Mouse (Mus musculus): Measurements from ENCODE around the gene Dnmt1. TPM values are rescaled to one million over a fixed set of nuclear protein-coding genes. Genes with fewer than 3 reads are reported as not detected.

Dnmt1 gene
- polyA plus RNA-seq, 1 experiment from 2014 or later, result 178 TPM

DNA sequence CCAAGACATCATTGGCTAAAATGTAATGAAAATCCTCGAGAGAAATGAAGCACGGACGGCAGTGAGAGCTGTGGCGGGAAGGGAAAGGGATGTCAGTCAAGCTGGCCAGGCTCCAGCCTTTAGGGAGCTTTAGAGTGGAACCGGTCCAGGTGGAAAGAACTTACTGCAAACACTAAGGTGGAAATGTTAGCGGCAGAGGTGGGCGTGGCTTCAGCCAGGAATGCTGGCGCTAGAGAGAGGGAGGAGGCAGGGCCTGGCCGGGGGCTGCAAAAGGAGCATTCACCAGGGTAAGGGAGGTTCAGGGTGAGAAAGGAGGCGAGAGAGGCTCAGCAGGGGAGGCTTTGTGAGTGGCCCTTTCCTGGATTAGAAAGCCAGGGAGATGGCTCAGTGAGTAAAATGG lies 31.2 kb upstream of the Dnmt1 start:
- H3K36me3 ChIP-seq, result no peaks in the 10 kb centered on the region
- 6% methylated on average over 10 of the region's 10 CpGs for WGBS
- peak; percentile 58 for DNase-seq (ENCODE audit: low spot score)
- peak overlapping the region; percentile 57 for H3K27ac ChIP-seq
- H3K4me1 ChIP-seq, result peaks cover 17% of the 10 kb centered on the region
- H3K27me3 ChIP-seq (ENCODE audit: low read depth, poor library complexity, severe bottlenecking), result peaks cover 16% of the 10 kb centered on the region; the same call in 1 of the 2 replicates
- H3K9me3 ChIP-seq (replicated peaks), result no peaks in the 10 kb centered on the region
- H3K4me3 ChIP-seq, result peak overlapping the region; percentile 25

DNA sequence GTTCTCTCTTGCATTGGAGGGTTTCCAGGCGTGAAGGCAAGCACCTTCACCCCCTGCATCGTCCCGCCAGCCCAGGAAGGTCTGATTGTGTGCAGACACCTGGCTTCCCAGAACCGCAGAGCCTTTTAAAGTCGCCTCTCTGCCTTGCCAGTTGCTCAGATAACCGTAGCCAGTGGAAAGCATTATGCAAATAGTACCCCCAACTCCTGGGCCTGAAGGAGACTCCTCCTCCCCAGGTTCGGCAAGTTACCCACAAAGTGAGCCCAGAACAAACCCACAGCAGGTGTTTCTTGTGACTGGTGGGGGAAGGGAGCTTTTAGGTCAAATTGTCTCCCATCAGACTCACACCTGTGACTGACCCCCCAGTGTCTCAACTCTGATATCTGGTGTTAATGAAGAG lies 28.3 kb upstream of the Dnmt1 start:
- Histone ChIP-seq H3K9me3 (replicated peaks) (no peaks in the 10 kb centered on the region), H3K4me1 (peaks cover 19% of the 10 kb centered on the region), H3K36me3 (no peaks in the 10 kb centered on the region), H3K4me3 (no peak overlapping the region), H3K27me3 (ENCODE audit: low read depth, poor library complexity, severe bottlenecking) (peaks cover 16% of the 10 kb centered on the region; the same call in 1 of the 2 replicates), H3K27ac (no peak overlapping the region)
- no peak for DNase-seq (ENCODE audit: low spot score)
- 21% methylated on average over 7 of the region's 7 CpGs for WGBS

DNA sequence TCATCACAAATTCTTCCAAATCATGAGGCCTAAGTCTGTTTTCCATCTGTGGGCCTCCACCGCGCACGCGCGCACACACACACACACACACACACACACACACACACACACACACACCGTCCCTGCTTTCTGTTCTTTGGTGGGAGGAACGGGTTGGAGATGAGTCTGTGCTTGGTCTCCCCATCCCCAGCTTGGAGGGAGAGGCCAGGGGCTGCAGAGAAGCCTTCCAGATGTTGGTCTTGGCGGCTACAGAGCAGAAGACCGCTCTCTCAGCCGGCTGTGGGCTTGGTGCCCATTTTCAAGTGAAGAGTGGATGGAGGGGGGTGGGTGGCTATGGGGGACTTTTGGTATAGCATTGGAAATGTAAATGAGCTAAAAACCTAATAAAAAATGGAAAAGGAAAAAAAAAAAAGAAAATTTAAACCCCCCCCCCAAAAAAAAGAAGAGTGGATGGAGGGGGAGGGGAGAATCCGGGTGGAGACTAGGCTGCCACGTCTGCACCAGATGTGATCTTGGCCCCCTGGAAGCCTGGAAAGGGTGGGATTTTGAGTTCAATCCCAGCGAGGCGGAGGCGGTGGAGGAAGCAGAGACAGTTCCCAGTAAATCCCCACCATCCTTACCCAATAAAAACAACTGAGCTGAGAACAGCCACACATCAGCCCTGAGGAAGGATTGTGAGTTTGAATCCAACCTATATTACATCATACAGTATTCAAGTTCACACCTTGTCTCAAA lies 27.4 kb upstream of the Dnmt1 start:
- no peak for DNase-seq (ENCODE audit: low spot score)
- no peaks in the 10 kb centered on the region for H3K36me3 ChIP-seq
- H3K27ac ChIP-seq, result no peak overlapping the region
- H3K4me1 ChIP-seq, result peaks cover 19% of the 10 kb centered on the region
- 64% methylated on average over 15 of the region's 15 CpGs for WGBS
- H3K9me3 ChIP-seq (replicated peaks), result no peaks in the 10 kb centered on the region
- no peak overlapping the region for H3K4me3 ChIP-seq
- H3K27me3 ChIP-seq (ENCODE audit: low read depth, poor library complexity, severe bottlenecking), result peaks cover 16% of the 10 kb centered on the region; the same call in 1 of the 2 replicates

DNA sequence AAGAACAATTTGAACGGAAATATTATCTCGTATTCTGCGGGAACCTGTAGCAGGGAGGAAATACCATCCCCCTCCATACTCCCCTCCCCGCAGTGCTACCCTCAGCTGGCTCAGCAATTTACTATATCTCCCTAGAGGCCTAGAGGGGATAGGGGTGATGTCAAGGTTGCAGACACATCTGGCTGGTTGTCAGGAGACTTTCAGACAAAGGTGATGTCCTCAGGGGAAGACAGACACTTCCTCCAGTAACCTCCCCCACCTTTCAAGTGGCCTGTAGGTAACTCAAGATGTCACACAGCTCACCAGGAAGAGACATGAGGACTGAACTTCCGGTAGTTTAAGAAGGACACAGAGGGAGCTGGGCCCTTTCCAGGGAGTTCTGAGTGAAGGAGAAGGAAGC lies 23.5 kb upstream of the Dnmt1 start:
- 59% methylated on average over 5 of the region's 5 CpGs for WGBS

DNA sequence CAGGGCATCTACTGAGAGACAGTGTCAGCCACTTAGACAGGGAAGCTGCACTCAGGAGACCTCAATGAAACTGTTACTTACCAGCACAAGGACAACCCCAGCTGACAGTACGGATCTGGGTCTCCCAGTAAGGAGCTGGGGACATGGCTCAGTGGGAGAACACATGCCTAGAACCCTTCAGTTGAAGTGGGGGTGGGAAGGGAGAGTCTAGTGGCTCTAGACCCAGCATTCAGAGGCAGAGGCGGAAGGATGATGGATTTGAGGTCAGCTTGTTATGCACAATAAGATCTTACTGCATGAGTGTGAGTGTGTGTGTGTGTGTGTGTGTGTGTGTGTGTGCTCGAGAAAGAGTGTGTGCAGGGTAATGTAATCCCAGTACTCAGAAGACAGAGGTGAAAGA lies 22.5 kb upstream of the Dnmt1 start:
- Histone ChIP-seq H3K27me3 (ENCODE audit: low read depth, poor library complexity, severe bottlenecking) (no peaks in the 10 kb centered on the region), H3K36me3 (no peaks in the 10 kb centered on the region), H3K27ac (no peak overlapping the region), H3K4me1 (peaks cover 30% of the 10 kb centered on the region), H3K9me3 (replicated peaks) (no peaks in the 10 kb centered on the region), H3K4me3 (no peak overlapping the region)
- WGBS, result 78% methylated on average over 3 of the region's 3 CpGs
- no peak for DNase-seq (ENCODE audit: low spot score)

More for the DNA sequence above, 23.5 kb upstream of the Dnmt1 start:
- H3K27ac ChIP-seq, result no peak overlapping the region; the same call in 1 of the 2 replicates
- no peaks in the 10 kb centered on the region for H3K9me3 ChIP-seq (replicated peaks)
- H3K4me3 ChIP-seq, result no peak overlapping the region
- H3K27me3 ChIP-seq (ENCODE audit: low read depth, poor library complexity, severe bottlenecking), result peaks cover 9% of the 10 kb centered on the region; the same call in 1 of the 2 replicates
- no peak for DNase-seq (ENCODE audit: low spot score)
- no peaks in the 10 kb centered on the region for H3K36me3 ChIP-seq
- peaks cover 25% of the 10 kb centered on the region for H3K4me1 ChIP-seq

DNA sequence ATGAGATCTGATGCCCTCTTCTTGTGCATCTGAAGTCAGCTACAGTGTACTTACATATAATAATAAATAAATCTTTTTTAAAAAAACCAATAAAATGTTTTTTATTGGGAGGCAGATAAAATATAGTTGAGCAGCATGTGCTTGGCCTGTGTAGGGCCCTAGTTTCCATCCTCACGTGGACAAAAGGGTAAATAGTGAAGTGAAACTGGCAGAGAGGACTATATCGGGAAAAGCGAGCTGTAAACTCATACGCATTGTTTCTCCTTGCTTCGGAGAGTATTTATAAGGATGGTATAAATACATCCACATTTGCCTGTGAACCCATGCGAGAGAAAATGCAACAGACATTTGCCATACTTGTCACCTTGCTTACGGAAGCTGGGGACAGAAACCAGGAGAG lies 20.1 kb upstream of the Dnmt1 start:
- no peak overlapping the region for H3K4me3 ChIP-seq
- DNase-seq (ENCODE audit: low spot score), result no peak
- no peak overlapping the region for H3K27ac ChIP-seq
- peaks cover 48% of the 10 kb centered on the region for H3K4me1 ChIP-seq
- H3K9me3 ChIP-seq (replicated peaks), result no peaks in the 10 kb centered on the region
- 91% methylated on average over 7 of the region's 7 CpGs for WGBS
- H3K36me3 ChIP-seq, result no peaks in the 10 kb centered on the region
- H3K27me3 ChIP-seq (ENCODE audit: low read depth, poor library complexity, severe bottlenecking), result no peaks in the 10 kb centered on the region

DNA sequence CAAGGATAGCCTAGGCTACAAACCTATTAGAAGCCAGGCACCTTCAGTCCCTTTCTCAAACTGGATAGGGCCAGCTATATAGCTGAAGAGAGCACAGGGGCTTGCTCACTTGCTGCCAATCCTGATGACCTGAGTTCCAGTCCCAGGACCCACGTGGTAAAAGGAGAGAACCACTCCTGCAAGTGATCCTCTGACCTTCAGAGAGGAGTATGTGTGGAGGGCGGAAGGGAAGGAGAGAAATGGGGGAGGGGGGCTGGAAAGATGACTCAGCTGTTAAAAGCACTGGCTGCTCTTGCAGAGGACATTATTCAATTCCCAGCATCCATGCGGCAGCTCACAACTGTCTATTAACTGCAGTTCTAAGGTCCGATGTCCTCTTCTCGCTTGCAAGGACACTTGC lies 19.5 kb upstream of the Dnmt1 start:
- H3K9me3 ChIP-seq (replicated peaks), result no peaks in the 10 kb centered on the region
- WGBS, result 69% methylated on average over 5 of the region's 5 CpGs
- H3K36me3 ChIP-seq, result no peaks in the 10 kb centered on the region
- H3K4me3 ChIP-seq, result no peak overlapping the region
- H3K27ac ChIP-seq, result peak overlapping the region; percentile 70
- H3K4me1 ChIP-seq, result peaks cover 53% of the 10 kb centered on the region
- DNase-seq (ENCODE audit: low spot score), result no peak
- H3K27me3 ChIP-seq (ENCODE audit: low read depth, poor library complexity, severe bottlenecking), result no peaks in the 10 kb centered on the region

DNA sequence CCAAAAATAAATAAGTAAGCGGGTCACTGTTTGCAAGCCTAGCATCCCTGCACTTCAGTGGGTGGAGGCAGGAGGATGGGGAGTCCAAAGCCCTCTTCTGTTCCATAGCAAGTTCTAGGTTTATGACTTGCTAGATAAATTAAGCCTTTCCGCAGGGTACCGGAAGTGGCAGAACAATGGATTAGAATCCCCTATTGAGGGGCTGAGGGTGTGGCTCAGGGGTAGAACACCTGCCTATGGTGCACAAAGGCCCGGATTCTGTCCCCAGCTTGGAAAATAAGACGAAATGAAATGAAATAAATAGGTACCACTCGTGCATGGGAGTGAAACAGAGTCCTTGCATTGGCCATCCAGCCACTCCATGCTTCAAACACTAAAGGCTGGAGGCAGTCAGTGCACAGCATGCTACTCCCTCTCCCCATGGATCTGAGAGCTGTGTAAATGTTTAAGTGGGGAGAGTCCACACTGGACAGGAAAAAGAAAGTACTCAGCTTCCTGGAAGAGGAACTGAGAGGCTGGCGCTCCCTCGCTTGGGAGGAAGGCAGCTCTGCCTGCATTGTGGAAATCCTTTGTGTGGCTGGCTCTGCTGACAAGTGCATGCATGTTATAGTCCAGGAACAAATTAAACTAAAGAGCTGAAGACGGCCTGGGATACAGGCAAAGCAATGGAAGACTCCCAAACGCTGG lies 18.9 kb upstream of the Dnmt1 start:
- Histone ChIP-seq H3K4me1 (peaks cover 58% of the 10 kb centered on the region), H3K4me3 (no peak overlapping the region), H3K9me3 (replicated peaks) (no peaks in the 10 kb centered on the region), H3K27ac (peak overlapping the region; percentile 70), H3K36me3 (no peaks in the 10 kb centered on the region), H3K27me3 (ENCODE audit: low read depth, poor library complexity, severe bottlenecking) (no peaks in the 10 kb centered on the region)
- no peak for DNase-seq (ENCODE audit: low spot score)
- WGBS, result 73% methylated on average over 10 of the region's 10 CpGs

DNA sequence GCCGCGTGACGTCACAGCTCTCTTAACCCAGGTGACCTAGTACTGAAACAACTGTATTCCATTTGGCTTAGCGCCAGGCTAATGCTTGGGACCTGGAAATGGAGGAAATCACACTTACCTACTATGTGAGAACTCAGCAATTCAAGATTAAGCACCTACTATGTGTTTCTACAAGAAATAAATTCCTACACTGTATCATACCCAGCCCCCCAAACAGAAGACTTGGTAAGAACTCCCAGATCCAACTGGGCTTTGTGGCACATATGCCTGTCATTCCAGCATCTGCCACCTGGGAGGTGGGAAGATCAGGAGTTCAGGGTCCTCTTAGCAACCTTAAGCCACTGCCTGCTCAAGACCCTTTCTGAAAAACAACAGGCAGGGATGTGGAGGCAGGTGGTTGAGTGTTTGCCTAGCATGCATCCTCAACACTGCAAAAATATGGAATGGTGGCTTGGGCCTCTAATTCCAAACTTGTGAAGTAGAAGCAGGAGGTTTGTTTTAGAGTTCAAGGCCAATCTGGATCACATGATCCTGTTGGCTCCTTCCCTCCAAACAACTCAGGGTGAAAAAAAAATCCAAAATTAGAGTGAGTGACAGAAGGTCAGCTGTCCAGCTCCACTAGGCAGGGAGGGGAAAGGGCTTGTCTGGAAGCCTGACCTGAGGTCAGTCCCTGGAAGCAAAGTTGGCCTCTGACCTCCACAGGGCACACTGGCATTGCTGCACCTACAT lies 17.4 kb upstream of the Dnmt1 start:
- Histone ChIP-seq H3K9me3 (replicated peaks) (no peaks in the 10 kb centered on the region), H3K27me3 (ENCODE audit: low read depth, poor library complexity, severe bottlenecking) (no peaks in the 10 kb centered on the region), H3K4me3 (peak overlapping the region; percentile 78), H3K36me3 (peaks cover 5% of the 10 kb centered on the region), H3K4me1 (peaks cover 67% of the 10 kb centered on the region), H3K27ac (peak overlapping the region; percentile 99)
- WGBS, result 2% methylated on average over 4 of the region's 4 CpGs
- DNase-seq (ENCODE audit: low spot score), result peak; percentile 63

DNA sequence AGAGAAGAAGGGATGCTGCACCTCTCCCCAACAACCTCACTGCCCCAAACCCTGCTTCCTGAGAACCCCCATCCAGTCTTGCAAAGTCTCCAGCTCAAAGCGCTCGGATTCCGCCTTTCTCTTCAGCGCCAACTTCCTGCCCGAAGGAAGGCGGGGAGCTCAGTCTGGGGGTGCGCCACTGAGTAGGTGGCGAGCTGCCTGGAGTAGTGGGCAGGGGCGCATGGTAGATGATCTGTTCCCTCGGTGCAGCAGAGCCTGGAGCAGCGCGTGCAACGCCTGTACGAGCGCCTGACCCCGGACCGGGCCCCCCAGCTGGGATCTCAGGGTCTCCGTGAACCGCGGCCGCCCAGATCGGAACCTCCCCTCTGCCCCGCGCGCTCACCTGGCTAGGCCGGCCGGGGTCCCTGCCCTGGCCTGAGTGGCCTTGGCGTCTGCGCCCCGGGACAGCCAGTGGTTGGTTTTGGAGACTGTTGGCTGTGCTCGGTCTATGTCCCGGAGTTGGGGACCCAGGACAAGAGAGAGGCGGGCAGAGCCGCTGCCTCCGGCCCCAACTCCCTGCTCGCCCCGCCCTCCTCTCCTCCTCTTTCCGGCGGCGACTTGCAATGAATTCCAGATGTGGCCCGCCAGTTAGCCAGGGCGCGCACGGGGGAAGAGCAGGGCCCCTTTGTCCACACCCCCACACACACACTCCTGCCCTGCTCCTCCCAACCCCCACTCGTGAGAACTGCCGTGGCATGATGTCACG lies 16.7 kb upstream of the Dnmt1 start, which contains the start of gene S1pr2:
TSS of gene S1pr2 (minus strand) at position 566 of the 745 bp plus-strand sequence.
- Histone ChIP-seq H3K36me3 (peaks cover 6% of the 10 kb centered on the region), H3K9me3 (replicated peaks) (no peaks in the 10 kb centered on the region), H3K4me1 (peaks cover 75% of the 10 kb centered on the region), H3K27me3 (ENCODE audit: low read depth, poor library complexity, severe bottlenecking) (no peaks in the 10 kb centered on the region), H3K27ac (peak within 1 kb of the TSS; percentile 99), H3K4me3 (peak within 1 kb of the TSS; percentile 78)
- DNase-seq (ENCODE audit: low spot score), result peak; percentile 97
- WGBS, result under 1% methylated on average over 47 of the region's 47 CpGs

DNA sequence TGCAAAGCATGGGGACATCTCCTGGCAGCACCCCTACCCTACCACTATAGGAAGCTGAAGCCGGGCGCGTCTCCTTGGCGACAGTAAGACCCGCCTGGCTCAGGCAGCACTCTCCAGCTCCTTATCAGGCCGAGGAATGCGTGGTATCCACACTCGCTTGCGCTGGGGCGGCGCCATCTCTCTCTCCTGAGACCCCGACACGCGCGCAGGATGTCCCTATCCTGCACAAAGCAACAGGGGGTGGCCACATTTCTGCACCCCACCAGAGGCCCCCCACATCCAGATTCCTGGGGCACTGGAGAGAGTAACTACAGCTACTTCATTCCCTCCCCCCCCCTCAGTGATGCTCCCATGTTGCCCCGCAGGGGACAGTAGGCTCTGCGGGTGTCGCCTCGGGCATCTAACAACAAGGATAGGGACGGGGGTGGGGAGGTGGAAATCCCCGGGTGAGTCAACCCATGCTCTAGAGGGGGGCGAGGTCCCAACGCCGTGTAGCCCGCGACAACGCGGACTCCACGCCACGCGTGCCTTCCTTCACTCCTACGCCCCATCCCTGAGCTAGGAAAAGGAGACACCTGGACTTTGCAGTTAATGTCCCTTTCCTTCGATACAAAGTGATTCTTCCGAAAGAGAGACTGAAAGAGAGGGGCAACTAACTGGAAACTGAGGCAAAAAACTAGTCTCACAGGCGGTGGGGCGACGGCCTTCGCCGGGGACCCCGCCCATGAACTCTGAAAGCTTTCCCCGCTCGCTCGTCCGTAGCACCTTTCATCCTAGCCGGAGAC lies 15.9 kb upstream of the Dnmt1 start:
- Histone ChIP-seq H3K27ac (peak overlapping the region; percentile 99), H3K36me3 (peaks cover 14% of the 10 kb centered on the region), H3K27me3 (ENCODE audit: low read depth, poor library complexity, severe bottlenecking) (no peaks in the 10 kb centered on the region), H3K4me1 (peaks cover 79% of the 10 kb centered on the region), H3K4me3 (peak overlapping the region; percentile 78), H3K9me3 (replicated peaks) (no peaks in the 10 kb centered on the region)
- DNase-seq (ENCODE audit: low spot score), result peak; percentile 77
- under 1% methylated on average over 45 of the region's 45 CpGs for WGBS

DNA sequence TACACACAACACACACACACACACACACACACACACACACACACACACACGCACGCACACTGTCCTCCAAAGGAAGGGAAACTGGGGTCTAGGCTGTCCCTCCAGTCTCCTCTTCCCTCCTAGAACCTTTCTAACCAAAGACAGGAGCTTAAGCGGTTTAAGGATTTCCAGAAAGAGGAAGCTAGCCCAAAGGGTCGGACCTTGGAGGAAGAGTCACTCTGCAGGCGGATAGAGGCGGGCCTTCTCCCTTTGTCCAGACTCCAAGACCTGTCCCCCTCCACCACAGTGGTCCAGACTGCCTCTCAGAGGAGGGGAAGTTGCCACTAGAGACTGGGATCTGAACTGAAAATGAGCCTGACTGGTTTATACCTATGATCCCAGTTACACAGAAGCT lies 14.0 kb upstream of the Dnmt1 start:
- H3K36me3 ChIP-seq, result peaks cover 29% of the 10 kb centered on the region
- H3K27ac ChIP-seq, result peak overlapping the region; percentile 87; the same call in 1 of the 2 replicates
- no peak for DNase-seq (ENCODE audit: low spot score)
- no peaks in the 10 kb centered on the region for H3K27me3 ChIP-seq (ENCODE audit: low read depth, poor library complexity, severe bottlenecking)
- H3K9me3 ChIP-seq (replicated peaks), result no peaks in the 10 kb centered on the region
- peak overlapping the region; percentile 38 for H3K4me3 ChIP-seq
- WGBS, result 62% methylated on average over 6 of the region's 6 CpGs
- H3K4me1 ChIP-seq, result peaks cover 75% of the 10 kb centered on the region

All from limb, embryonic 10.5 days (tissue).